Mouse (Mus musculus): ENCODE results near the gene Cfap97d1. TPM values are rescaled to one million over a fixed set of nuclear protein-coding genes. Genes with fewer than 3 reads are reported as not detected.
A peak's percentile ranks its signal among the peaks of the same experiment; 100 is the strongest.

Gene Cfap97d1
- total RNA-seq, 1 experiment from 2014 or later = 2.4 TPM

DNA sequence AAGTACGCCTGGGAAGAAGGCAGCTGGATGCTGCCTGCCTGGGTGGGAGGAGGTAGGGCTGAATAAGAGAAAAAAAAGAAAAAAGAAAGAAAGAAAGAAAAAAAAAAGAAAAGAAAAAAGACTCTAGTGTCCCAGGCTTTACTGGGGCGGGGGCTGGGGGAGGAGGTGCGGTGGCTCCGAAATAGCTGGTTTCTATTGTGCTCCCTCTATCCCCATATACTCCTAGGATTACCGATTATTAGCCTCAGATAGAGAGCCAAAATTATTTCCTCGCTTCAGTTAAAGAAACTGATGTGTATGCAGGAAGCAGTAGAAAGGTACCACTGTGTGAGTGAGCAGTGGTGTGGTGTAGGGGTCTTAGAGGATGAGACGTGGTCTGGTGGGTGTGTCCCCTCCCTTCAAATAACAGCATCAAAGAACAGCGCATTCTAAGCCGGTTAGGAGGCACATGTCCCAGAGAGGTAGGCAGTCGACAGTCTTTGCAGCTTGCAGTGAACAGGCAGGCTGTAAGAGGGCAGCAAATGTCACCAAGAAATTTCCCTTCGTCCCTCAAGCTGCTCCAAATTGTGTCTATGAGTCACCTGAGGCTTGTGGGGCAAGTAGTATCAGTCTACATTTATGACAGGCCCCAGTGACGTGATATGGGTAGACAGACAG, 43.4 kb downstream of the Cfap97d1 start:
- ATAC-seq (replicated peaks; ENCODE audit: insufficient number of reproducible peaks, low FRiP score, low TSS enrichment, poor library complexity, severe bottlenecking) = no peak

DNA sequence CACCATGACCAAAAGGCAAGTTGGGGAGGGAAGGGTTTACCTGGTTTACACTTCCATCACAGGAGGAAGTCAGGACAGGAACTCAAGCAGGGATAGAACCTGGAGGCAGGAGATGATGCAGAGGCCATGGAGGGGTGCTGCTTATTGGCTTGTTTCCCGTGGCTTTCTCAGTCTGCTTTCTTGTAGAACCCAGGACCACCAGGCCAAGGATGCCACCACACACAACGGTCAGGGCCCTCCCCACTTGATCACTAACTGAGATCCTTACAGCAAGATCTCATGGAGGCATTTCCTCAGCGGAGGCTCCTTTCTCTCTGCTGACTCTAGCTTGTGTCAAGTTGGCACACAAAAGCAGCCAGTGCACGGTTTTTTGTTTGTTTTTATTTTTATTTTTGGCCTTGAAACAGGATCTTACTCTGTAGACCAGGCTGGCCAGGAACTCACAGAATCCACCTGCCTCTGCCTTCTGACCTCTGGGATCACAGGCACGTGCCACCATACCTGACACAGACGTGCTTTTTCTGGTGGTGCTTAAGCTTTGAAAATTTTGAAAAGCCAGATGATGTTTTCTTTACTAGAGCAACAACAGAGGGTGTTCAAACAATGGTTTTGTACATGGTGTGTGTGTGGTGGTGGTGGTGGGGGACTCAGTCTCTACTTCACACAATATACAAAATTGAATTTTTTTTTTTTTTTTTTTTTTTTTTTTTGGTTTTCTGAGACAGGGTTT, 44.2 kb downstream of the Cfap97d1 start, which contains the start of gene Mpp3:
Gene Mpp3 (minus strand): TSS at position 375 of the 730 bp plus-strand sequence.
- ATAC-seq (replicated peaks; ENCODE audit: insufficient number of reproducible peaks, low FRiP score, low TSS enrichment, poor library complexity, severe bottlenecking) = no peak

DNA sequence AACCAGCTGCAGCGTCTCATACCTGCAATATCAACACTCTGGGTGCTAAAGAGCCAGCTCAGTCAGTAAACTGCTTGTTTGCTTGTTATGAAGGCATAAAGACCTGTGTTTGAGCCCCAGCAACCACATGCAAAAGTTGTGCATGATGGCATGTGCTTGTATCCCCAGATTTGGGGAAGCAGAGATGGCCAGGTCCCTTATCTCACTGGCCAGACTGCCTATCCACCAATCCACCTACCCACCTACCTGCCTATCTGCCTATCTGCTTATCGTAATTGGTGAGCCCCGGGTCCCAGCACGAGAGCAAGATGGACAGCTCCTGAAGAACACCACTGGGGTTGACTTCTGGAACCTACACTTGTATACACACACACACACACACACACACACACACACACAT, 45.2 kb downstream of the Cfap97d1 start:
- ATAC-seq (replicated peaks; ENCODE audit: insufficient number of reproducible peaks, low FRiP score, low TSS enrichment, poor library complexity, severe bottlenecking) = no peak

DNA sequence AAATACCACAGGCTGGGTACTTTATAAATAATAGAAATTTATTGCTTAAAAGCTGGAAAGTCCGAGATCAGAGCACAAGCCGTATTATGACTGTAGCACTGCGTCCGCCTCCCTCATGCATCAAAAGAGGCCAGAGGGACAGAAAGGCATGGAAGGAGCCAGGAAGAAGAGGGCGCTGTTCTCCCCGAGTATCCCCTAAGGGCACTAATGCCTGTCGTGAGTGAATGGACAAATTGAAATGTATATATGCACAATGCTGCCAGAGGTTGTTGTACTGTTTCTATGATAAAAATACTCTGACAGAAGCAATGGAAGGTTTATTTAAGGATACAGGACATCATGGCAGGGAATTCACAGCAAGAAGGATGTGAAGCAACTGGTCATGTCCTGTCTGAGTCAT, 45.9 kb downstream of the Cfap97d1 start:
- ATAC-seq (replicated peaks; ENCODE audit: insufficient number of reproducible peaks, low FRiP score, low TSS enrichment, poor library complexity, severe bottlenecking) = no peak

DNA sequence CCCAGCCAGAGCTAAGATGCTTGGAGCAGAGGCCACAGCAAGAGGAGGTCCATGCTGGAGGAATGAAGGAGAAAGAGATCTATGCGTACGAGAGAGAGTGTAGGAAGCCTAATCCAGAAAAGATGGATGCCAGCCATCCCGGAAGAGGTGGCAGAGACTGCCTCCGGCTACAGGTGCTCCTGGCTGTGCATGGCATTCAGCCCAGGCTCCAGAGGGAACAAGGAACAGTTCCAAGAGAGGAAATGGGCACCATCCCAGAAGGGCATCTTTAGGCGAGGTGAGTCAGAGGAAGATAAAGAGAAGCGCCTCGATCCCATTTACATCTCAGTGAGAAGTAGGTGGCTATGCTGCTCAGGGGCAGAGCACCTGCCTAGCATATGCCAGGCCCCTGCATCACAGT, 47.1 kb downstream of the Cfap97d1 start:
- no peak for ATAC-seq (replicated peaks; ENCODE audit: insufficient number of reproducible peaks, low FRiP score, low TSS enrichment, poor library complexity, severe bottlenecking)

DNA sequence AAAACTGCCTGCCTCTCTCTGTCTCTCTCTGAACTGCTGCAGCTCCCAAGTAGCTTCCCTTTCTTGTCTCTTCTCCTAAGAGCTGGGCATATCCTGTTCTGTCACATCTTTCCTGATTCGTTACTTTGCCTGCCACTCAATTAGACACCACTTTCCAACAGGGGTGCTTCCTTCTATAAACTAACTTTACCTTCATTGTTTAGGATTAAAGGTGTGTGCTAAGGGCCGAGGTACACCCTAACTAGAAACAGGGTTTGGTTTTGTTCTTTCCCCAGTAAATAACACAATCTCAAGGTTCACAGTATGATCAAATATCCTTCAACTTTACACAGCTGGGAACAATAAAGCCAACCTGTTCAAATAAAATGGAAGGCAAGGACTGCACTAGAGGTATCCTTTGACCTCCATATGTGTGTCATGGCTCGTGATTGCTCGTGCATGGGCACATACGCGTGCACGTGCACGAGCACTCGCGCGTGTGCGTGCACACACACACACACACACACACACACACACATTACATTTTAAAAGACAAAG, 49.0 kb downstream of the Cfap97d1 start:
- ATAC-seq (replicated peaks; ENCODE audit: insufficient number of reproducible peaks, low FRiP score, low TSS enrichment, poor library complexity, severe bottlenecking) = no peak

DNA sequence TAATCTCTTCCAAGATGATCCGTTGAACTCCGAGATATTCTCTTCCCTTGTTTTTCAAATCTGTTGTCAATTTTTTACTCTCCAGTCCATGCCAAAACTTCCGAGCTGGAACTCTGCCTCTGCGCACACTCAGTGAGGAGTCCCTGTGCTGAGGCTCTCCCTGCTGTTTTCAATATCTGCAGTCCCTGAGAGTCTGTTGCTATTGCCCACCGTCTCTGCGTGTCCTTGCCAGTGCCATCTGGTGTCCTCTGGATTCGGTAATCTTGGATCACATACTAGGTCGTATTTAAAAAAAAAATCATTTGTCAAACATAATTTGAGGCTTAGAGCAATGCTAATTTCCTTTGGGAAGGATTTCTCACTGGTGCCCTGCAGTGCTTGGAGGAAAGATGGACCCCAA, 50.8 kb downstream of the Cfap97d1 start:
- no peak for ATAC-seq (replicated peaks; ENCODE audit: insufficient number of reproducible peaks, low FRiP score, low TSS enrichment, poor library complexity, severe bottlenecking)

DNA sequence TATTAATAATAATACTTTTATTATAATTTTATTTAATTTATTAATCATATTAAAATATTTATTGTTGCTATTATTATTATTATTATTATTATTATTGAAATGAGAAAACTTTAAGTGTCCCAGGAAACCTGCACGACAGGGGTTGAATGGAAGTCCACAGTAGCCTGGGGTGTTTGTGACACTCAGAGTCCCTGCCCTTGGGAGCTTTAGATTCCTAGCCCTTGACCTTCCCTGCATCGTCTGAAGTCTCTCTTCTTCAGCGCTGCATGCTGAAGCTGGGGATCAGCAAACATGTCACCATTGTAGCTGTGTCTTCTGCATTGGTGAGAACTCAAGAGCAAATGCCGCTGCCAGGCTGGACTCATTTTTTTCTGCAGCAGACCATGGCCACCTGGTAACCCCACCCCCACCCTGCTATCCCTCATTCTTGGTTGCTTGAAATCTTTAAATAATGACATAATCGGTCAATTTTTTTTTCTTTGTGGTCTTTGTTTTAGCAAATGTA, 51.4 kb downstream of the Cfap97d1 start:
- ATAC-seq (replicated peaks; ENCODE audit: insufficient number of reproducible peaks, low FRiP score, low TSS enrichment, poor library complexity, severe bottlenecking) = no peak

DNA sequence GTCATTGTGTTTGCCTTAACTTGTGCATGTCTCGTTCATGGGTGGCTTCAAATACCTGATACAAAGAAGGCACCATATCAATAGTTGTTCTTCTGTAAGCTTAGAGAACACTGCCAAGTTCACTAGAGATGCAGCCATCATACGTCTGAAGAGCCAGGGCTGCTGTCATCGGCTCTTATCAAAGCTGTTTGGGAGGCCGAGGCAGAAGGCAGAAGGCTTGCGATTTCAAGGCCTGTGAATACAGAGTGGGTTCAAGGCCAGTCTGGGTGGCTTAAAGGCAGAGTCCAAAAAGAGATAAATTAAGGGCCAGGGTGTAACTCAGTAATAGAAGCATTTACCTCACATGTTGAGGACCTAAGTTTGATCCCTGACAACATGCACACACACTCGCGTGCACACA, 52.3 kb downstream of the Cfap97d1 start:
- ATAC-seq (replicated peaks; ENCODE audit: insufficient number of reproducible peaks, low FRiP score, low TSS enrichment, poor library complexity, severe bottlenecking) = no peak

DNA sequence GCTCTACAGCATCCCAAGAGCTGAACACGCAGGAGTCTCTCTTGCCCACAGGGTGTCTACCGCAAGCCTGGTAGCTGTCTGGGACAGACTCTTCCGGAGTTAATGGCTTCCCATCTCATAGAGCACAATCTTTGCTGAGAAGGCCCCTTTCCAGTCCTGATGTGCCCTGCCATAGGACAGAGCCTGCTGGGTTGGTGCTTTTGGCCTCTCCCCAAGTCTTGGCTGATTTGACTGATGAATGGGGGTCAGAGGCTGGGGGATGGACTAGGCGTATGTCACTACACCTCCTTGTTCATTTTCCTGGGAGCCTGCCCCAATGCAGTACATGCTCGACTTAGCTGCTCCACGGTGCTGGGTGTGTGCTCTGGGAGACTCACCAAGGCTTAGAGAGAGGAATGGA, 53.7 kb downstream of the Cfap97d1 start:
- ATAC-seq (replicated peaks; ENCODE audit: insufficient number of reproducible peaks, low FRiP score, low TSS enrichment, poor library complexity, severe bottlenecking) = no peak

DNA sequence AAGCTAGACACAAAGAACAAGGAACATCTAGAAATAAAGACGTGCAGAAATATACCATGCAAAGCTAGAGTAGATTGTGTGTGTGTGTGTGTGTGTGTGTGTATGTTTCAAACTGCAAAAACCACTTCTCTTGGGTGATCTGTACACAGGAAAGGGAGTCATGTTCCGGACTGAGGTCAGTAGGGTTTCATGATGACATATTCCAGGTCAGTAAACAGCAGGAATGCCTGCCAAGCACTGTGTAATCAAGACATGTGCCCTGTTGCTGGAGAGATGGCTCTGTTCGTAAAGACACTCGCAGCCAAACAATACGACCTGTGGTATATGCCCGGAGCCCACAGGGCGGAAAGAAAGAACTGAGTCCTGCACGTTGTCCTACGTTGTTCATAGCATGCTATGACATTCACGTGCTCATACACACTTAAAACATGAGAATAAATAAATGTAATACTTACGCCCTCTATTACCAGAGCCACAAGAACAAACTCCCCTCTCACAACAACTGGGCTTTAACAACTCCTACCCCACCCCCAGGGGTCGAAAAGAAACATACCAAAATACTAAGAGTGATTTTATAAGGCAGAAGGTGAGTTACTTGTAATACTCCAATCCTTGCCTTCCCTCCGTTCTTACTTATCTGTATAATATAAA, 55.5 kb downstream of the Cfap97d1 start:
- ATAC-seq (replicated peaks; ENCODE audit: insufficient number of reproducible peaks, low FRiP score, low TSS enrichment, poor library complexity, severe bottlenecking) = no peak

DNA sequence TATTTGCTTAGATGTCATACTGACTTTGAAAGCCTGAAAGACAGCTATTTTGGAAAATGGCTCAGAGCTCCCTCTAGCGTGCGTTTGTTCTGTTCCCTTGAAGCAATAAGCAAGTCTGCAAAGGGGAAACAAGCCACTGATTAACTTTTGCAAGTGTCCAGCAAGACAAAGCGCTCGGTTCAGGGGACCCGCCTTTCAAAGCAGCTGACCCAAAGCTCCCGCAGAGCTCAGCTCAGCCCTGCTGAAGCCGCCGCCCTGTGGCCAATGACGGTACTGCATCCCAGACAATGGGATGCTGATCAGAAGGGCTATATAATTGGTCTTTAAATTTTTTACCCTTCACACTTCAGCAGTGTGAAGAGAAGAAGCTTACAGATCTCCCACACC, 56.1 kb downstream of the Cfap97d1 start:
- ATAC-seq (replicated peaks; ENCODE audit: insufficient number of reproducible peaks, low FRiP score, low TSS enrichment, poor library complexity, severe bottlenecking) = peak; percentile 94

DNA sequence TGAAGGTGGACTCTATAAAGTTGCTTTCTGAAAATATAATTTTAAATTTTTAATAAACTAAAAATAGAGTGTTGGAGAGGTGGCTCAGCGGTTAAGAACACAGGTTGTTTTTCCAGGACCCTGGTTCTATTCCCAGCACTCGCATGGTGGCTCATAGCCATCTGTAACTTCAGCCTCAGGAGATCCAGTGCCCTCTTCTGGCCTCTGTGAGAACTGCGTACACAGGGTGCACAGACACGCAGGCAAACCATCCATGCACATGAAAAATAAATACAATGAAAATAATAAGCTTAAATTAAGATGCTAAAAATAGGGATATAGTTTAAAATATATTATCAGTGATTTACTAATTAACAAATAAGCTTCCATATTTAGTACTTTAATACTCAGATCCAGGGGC, 56.6 kb downstream of the Cfap97d1 start:
- no peak for ATAC-seq (replicated peaks; ENCODE audit: insufficient number of reproducible peaks, low FRiP score, low TSS enrichment, poor library complexity, severe bottlenecking)

DNA sequence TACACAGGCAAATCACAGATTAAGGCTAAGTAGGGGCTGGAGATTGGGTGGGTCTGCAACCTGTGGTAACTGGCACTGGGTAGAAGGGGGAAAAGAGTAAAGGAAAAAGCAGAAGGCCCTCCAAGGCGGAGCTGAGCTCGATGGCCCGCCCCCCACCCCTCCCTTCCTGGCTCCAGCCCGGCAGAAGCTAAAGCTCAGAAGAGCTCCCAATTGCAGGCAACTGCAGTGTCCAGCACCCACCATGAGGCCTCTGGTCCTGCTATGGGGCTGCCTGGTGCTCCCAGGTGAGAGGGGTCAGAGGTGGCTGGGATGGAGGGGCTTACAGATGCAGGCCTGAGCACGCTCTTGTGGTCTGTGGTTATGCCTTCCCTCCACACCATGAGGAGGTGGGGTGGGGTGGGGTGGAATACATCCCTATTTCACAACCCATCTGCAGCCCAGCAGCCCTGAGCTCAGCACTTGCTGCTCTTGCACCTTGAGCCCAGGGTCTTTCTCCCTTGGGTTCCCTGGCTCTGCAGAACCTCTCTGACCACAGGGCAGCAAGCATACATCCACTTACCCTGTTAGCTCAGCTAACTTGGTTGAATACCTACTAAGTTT, 57.4 kb downstream of the Cfap97d1 start, which contains the start of gene Cd300lg:
Gene Cd300lg (plus strand): TSS at position 160 of the 600 bp plus-strand sequence.
- peak; percentile 29; the same call in 1 of the 2 replicates for ATAC-seq (replicated peaks; ENCODE audit: insufficient number of reproducible peaks, low FRiP score, low TSS enrichment, poor library complexity, severe bottlenecking)

Other genes with a start within 250 kb of the Cfap97d1 start
- gene Etv4, start 198.9 kb upstream of the Cfap97d1 start, total RNA-seq (2017) = not detected in 3 replicates
- not detected in 3 replicates for gene Meox1, start 89.9 kb upstream of the Cfap97d1 start, total RNA-seq (2017)
- gene Sost, start 17.3 kb upstream of the Cfap97d1 start, total RNA-seq (2017) = not detected in 3 replicates
- gene Dusp3, start 2.7 kb downstream of the Cfap97d1 start, total RNA-seq (2017) = 32.4 to 36.2 TPM (median 35.3 TPM) in 3 replicates
- gene Mpp3, start 44.2 kb downstream of the Cfap97d1 start, total RNA-seq (2017) = not detected in 3 replicates
- gene Cd300lg, start 57.2 kb downstream of the Cfap97d1 start, total RNA-seq (2017) = 2.0 to 8.0 TPM (median 3.3 TPM) in 3 replicates
- not detected in 3 replicates for gene Mpp2, start 104.2 kb downstream of the Cfap97d1 start, total RNA-seq (2017)
- gene Ppy, start 117.0 kb downstream of the Cfap97d1 start, total RNA-seq (2017) = not detected in 3 replicates
- not detected in 3 replicates for gene Pyy, start 123.6 kb downstream of the Cfap97d1 start, total RNA-seq (2017)
- not detected in 3 replicates for gene Nags, start 161.2 kb downstream of the Cfap97d1 start, total RNA-seq (2017)
- 3.1 to 9.5 TPM (median 5.5 TPM) in 3 replicates for gene Tmem101, start 172.1 kb downstream of the Cfap97d1 start, total RNA-seq (2017)
- gene Lsm12, start 201.0 kb downstream of the Cfap97d1 start, total RNA-seq (2017) = 26.7 to 93.0 TPM (median 26.9 TPM) in 3 replicates
- gene G6pc3, start 205.3 kb downstream of the Cfap97d1 start, total RNA-seq (2017) = 6.1 to 10.7 TPM (median 9.1 TPM) in 3 replicates
- 46.5 to 54.0 TPM (median 51.7 TPM) in 3 replicates for gene Hdac5, start 245.9 kb downstream of the Cfap97d1 start, total RNA-seq (2017)